Mouse (Mus musculus) lung, embryonic 15.5 days (tissue): ENCODE measurements around the gene Erp44. TPM values are rescaled to one million over a fixed set of nuclear protein-coding genes. Genes with fewer than 3 reads are reported as not detected.

ENCODE experiments used
- ATAC-seq: fragments of 200-750 bp; cut with Nextera tagmentation; 2 replicates; pipeline ENCODE4 v1.8.0; 2017; ENCODE audit warnings: moderate number of reproducible peaks, borderline replicate concordance; ENCODE audit not compliant: low FRiP score, low TSS enrichment; ENCODE audit errors: extremely low read depth
- H3K27ac ChIP-seq: fragments of 300-500 bp; sonication (generic); 2 replicates; pipeline ENCODE4 v1.5.1; 2015; ENCODE audit warnings: moderate library complexity, mild to moderate bottlenecking, inconsistent platforms
- H3K27me3 ChIP-seq: fragments of 300-500 bp; sonication (generic); 2 replicates; pipeline ENCODE4 v1.6.1; 2015; ENCODE audit warnings: inconsistent platforms
- H3K36me3 ChIP-seq: fragments of 300-500 bp; sonication (generic); 2 replicates; pipeline ENCODE4 v1.6.1; 2015; ENCODE audit warnings: inconsistent platforms
- H3K4me1 ChIP-seq: fragments of 300-500 bp; sonication (generic); 2 replicates; pipeline ENCODE4 v1.6.1; 2015; ENCODE audit warnings: inconsistent platforms
- H3K4me2 ChIP-seq: fragments of 300-500 bp; sonication (generic); 2 replicates; pipeline ENCODE4 v1.6.1; 2015; ENCODE audit warnings: inconsistent platforms, mild to moderate bottlenecking, moderate library complexity
- H3K4me3 ChIP-seq: fragments of 300-500 bp; sonication (generic); 2 replicates; pipeline ENCODE4 v1.5.1; 2015; ENCODE audit warnings: mild to moderate bottlenecking, inconsistent platforms
- H3K9ac ChIP-seq: fragments of 300-500 bp; sonication (generic); 2 replicates; pipeline ENCODE4 v1.6.1; 2015; ENCODE audit warnings: inconsistent platforms
- H3K9me3 ChIP-seq: fragments of 300-500 bp; sonication (generic); 2 replicates; pipeline ENCODE4 v1.6.1; 2016; ENCODE audit warnings: inconsistent platforms
- WGBS: fragments of 180-500 bp; shearing (Covaris S2); methylation state at CpG from one replicate; pipeline ENCODE4 v1.1.7; 2015; 5-methylcytosine and 5-hydroxymethylcytosine counted together
- microRNA counts: library from miRNA; unstranded; fragments of <30 nt; microRNA quantifications from one replicate; lab custom pipeline; 2016
- microRNA-seq: library from miRNA; unstranded; fragments of <30 nt; microRNA quantifications from one replicate; pipeline ENCODE4, GENCODE M21; 2016
- polyA plus RNA-seq: library from polyadenylated mRNA; unstranded; fragments of >200 nt; fragmentation: Nextera tagmentation; extraction: Ambion mirVana; gene quantifications from 2 replicates; pipeline ENCODE4 v1.2.1, GENCODE M21; 2015

Gene Erp44
- polyA plus RNA-seq, 1 experiment from 2014 or later: 91.5 TPM

GRCm38 (mm10) chr4:48153229-48153628 lies 126.1 kb downstream of the Erp44 start:
- ATAC-seq: no peak
- H3K9me3 ChIP-seq: no peaks in the 10 kb centered on the region
- H3K27me3 ChIP-seq: no peaks in the 10 kb centered on the region
- H3K9ac ChIP-seq: no peak overlapping the region
- H3K4me1 ChIP-seq: no peaks in the 10 kb centered on the region
- H3K36me3 ChIP-seq: peaks cover 4% of the 10 kb centered on the region; the same call in 1 of the 2 replicates
- 90% methylated on average over 5 of the region's 5 CpGs for whole genome bisulfite sequencing
- H3K27ac ChIP-seq: no peak overlapping the region
- H3K4me3 ChIP-seq: no peak overlapping the region
- H3K4me2 ChIP-seq: no peak overlapping the region

- Histone ChIP-seq H3K4me2 (no peak overlapping the region), H3K27me3 (no peaks in the 10 kb centered on the region), H3K9me3 (no peaks in the 10 kb centered on the region), H3K27ac (no peak overlapping the region), H3K9ac (no peak overlapping the region), H3K4me1 (no peaks in the 10 kb centered on the region), H3K36me3 (peaks cover 4% of the 10 kb centered on the region; the same call in 1 of the 2 replicates), H3K4me3 (no peak overlapping the region)
- WGBS: 85% methylated on average over 2 of the region's 2 CpGs
- ATAC-seq: no peak
Measured at GRCm38 (mm10) chr4:48149492-48149891, 129.9 kb downstream of the Erp44 start.

MicroRNAs within 50 kb of the gene (microRNA counts, 519-probe panel; counts per million panel counts)
- 2,235 counts per million, percentile 30 among the panel's probes with 10 or more counts for microRNA mmu-miR-1958 (lab: Ali Mortazavi, UCI)

Small RNA genes within 50 kb of the gene (microRNA-seq; reads per million reads assigned to microRNA genes)
- gene Mir1958: not detected

Other genes starting within 250 kb of the Erp44 start
- gene Nr4a3, start 234.4 kb downstream of the Erp44 start, polyA plus RNA-seq: 0.06 and 0.11 TPM in 2 replicates
- 29.6 and 30.4 TPM in 2 replicates for gene Stx17, start 154.6 kb downstream of the Erp44 start, polyA plus RNA-seq
- gene Invs, start 202 bp upstream of the Erp44 start, polyA plus RNA-seq: 10.4 and 10.8 TPM in 2 replicates
- gene Tex10, start 193.9 kb upstream of the Erp44 start, polyA plus RNA-seq: 50.1 and 51.0 TPM in 2 replicates